Mouse (Mus musculus) fat pad, adult 2 months (tissue): ENCODE data around the gene Vezt.

Experiments
- DNase-seq: peaks from one replicate; pipeline ENCODE4 v3.0.0-alpha.2; 2011; ENCODE audit warnings: low read depth, low spot score; ENCODE audit errors: extremely low read depth

Gene Vezt

DNA sequence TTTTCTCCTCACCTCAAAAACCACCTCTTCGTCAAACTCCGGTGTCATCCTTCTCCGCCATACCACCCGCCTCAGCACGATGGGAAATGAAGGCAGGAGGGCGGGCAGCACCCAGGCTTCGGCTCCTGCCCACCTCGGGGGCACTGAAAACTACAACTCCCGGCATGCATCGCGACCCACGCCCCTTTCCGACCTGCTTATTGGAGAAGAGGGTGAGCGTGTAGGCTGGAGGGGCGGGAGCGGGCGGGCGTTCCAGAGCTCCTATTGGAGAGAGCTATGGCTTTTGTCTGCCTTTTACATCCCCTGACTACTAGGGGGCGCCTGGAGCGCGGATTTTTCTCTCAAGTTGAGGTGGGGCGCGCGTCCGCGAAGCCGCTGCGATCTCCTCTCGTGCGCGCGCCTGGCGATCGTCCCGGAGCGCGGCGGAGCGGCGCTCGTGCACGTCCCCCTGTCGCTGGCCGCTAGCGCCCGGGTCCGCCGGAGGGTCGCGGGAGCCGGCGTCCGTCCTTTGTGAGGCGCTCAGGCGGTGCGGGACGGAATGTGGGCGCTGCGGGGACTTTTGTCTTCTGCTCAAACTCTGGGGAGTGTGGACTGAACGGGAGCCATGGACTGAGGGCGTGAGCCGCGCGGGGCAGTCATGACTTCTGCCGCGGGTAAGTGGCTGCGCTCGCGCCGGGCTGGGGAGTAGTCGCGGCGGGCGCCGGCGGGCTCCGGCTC, at the start of gene Vezt, which contains the start of gene Fgd6:
TSS of gene Vezt (minus strand) at position 160 of the 717 bp plus-strand sequence.
TSS of gene Fgd6 (plus strand) at position 344 of the 717 bp plus-strand sequence.
- peak; percentile 88 for DNase-seq

DNA sequence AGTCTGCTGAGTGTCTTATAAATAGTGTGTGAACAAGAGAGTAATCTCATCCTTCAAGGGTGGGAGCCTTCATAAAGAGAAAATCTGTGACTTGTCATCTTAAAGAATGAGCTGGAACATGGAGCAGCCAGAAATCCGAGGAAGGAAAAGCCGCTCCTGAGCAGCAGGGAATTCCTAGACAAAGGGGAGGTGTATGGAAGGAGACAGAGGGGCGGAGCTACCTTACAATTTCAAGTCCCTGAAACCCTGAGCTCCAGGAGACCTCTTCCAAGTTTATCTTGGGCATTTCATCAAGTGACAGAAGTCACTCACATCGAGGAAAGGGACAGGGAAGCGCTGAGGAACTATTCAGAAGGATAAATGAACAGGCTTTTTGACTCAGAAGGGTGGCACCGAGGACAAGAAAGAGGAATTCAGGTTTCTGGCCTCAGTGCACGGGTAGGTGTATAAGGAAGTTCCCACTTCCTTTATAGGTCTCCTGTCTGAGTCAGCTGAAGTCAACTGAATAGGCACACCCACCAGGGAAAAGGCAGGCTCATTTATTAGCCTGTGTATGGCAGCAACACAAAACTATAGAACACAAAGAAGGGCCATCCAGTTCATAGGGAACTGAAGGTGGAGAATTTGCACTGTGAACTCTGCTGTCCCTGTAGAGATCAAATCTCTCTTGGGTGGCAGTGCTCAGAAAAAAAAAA, 46.6 kb upstream of the Vezt start:
- DNase-seq: no peak

DNA sequence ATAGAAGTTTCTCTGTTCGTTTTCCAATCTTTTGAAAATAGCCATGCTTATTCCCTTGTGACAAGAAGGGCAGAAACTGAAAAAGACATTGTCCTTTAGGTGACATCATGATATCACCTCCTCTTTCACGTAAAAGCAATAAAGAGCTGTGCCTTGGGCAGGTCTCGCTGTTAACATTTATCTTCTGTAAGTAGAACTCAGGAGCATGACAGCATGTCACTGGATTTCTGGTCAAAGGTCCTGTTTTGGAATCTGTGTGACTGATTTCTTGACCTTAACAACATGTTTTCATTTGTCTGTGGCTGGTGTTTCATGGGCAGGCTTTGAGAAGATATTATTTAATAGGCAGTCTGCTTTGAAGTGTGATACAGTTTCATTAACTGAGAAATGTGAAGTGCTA, 45.1 kb upstream of the Vezt start:
- no peak for DNase-seq

DNA sequence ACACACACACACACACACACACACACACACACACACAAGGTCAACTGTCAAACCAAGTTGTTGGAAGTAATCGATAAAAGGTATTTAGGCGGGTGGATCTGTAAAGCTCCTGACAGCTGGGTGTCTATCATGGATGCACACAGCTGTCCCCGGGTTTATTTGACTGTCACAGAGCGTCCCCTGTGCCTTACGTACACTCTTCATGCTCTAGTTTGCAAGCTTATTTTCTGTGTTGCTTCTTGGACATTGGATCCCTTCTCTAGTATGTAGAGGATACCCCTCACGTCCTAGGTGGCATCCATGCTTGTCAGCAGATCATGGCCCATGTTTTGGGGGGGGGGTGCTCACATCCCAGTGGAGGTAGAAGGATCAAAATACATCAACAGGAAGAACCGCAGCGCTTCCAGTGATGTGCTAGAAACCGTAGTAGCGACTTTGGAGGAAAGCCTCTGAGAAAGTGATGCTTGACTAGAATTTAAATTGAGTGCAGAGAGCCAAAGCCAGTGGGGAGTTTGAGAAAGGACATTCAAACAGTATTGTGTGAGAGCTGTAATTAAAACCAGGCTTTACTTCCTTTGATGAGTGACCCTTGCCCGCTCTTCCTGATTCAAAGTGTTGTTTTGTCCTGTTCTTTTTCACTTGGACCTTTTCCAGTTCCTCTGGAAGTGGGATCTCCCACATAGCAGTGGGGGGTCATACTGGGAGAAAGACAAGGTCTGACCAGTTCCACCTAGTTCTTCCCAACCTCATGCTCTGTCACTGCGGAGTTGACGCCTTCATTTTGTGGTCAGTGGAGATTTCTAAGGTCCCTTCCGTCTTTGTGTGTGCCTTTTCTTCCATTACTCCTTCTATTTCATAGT, 41.6 kb upstream of the Vezt start:
- no peak for DNase-seq

DNA sequence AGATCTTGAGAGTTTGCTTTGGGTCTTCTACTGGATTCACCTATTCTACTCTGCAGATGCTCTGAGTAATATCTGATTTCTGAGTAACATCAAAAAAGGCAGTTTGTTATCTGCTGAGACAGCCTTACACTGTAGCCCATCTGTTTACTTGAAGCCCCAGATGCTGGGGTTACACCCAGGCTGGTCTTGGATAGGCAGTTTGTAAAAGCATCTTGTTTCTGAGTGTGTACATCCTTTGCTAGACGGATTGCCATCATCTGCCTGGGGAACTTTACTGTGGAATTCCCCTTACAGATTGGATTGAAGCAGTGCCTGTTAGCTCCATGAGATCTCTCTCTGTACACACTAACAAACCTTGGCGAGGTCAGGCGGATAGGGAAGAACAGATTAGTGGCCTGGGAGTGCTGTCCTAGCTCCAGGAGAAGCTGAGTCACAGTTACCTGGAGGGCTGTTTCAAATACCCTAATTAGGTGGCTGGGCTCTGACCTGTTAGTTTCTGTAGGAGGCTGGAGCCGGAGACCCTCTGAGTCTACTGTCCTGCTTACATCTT, 37.4 kb upstream of the Vezt start:
- no peak for DNase-seq

DNA sequence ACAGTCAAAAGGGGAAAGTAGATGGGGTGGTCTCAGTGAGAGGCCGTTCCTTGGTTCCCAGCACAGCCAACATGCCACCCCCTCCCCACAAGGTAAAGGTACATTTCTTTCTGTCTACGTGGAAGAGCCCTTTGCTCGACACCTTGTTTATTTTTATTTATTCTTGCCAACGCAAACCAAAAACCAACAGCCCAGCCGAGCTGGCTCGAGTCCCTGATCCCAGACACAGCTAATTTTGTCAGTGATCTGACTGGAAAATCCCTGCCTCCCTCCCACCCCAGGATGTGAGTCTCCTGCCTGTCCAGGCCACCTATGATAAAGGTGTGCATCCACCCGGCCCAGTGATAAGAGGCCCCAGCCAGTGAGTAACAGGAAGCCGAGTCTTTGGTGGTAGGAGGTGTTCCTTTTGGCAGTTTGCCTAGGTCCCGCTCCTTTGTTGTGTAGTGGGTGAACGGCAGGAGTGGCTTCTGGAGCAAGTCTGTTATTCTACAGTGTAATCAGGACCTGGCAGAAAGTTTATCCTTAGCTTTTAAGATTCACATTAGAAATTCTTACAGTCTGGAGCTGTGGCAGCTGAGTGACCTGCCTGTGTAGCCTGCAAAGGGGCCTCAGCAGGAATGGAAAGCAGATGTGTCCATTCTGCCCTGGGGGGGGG, 36.8 kb upstream of the Vezt start:
- DNase-seq: no peak

DNA sequence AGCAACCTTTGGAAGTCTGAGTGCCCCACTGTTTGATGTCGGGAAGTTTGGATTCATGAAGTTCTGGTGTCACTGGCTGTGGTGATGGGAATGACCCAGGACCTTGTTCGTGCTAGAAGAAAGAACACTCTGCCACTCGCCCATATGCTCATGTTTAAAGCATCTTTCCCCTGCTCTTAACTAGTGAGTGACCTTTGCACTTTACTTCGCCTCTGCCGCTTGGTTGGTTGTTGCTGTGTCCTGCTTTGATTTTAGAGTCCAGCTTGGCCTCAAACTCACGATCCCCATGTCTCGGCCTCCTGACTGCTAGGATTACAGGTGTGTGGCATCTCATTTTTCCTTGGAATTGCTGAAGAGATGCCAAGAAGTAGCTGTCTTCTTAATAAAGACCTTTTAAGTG, 36.0 kb upstream of the Vezt start:
- DNase-seq: no peak

DNA sequence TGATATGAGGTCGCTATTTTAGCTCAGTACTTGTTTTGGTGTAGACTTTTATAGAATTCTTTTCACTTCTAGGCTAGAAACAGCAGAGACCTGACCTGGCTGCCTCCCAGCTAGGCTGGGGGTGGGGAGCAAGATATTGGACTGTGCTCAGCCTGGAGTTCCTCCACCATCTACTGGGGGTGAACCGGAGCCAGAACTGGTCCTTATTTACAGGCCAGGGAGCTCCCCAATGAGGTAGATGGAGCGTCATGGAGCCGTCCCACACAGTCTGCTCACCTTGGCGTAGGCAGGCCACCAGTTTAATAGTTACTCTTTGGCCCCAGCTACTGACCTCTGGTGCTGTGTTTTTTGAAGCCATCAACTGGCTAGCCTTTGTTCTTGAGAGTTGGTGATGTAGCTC, 33.1 kb upstream of the Vezt start:
- DNase-seq: no peak

DNA sequence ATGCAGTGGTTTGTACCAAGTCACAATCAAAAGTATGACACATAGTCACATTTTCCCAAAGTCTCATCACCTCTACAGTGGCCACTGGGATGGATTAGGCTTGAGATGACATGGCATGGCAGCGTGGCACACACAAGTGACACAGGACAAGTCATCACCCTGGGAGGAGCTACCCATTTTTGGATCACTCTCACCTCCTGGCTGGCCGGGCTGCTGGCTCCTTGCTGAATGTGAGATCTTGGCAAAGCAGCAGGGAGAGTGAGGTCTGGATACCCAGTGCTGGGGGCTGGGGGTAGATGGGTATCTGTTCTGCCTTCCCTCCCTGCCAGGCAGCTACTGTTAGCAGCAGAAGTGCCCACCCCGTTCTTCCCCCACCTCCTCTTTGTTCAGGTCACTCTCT, 31.3 kb upstream of the Vezt start:
- DNase-seq: no peak

DNA sequence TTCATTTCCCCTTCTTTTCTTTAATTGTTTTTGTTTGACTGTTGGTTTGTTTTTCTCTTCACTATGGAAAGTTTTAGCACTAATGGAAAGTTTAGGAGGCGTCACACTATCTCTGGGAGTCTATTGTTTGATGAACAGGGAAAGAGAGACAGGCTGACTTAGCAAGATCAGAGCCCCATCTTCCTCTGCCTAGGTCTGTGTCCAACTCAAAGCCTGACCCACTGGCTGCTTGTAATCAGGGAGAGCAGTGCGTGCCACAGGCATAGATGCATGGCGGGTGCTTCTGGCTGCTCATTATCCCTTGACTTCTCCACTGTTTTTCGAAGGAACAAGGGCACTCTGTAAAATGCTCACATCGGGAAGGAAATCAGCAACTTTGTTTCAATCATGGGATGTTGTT, 26.7 kb upstream of the Vezt start:
- DNase-seq: no peak

DNA sequence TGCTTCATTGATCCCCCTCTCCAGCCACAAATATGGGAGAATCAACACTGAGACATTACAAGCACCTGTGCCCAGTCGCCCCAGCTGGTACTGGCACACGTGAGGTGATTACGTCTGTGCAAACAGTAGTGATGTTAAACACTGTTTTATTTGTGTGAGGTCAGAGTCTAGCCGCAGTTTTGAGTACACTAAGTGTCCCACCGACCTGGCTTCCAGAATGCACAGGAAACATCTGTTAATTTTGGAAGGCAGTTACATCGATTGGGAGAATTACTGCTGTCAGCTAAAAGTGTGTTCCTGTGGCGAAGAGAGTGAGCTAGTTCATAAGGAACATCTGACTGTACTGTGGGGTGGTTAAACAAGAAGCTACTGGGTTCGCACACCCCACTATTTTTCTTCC, 24.6 kb upstream of the Vezt start:
- no peak for DNase-seq

DNA sequence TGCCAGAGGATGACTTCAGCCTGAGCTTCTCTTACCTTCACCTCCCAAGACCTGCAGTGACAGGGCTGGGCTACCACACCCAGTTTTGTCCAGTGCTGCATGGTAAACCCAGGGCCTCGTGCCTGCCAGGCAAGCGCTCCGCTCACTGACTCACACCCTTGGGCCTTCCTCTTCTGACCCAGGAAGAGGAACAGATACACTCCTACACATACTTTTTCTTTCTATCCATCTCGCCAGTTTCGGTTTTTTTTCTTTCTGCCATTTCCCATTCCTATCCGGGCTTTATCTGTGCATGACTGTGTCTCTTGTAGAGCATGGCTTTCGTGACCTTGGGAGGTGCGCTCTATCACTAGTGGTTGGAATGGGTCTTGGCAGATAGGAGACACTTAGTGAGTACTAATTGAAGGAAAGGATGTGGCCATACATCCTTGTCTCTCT, 24.0 kb upstream of the Vezt start:
- DNase-seq: no peak

DNA sequence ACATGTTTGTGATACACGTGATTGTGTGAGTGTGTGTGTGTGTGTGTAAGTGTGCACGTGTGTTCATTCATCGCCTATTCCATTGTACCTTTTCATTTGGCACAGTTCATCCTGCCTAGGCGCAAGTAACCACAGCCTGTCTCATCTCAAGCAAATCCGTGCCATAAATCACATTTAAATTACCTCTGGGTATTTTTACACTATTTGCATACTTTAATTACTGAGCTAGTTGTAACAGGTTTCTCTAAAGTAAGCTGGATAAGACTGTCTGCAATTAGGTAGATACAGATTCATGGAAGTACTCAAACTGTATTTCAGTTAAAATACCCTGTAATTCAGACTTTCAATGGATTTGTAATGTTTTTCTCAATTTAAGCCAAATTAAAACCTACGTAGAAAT, 20.9 kb upstream of the Vezt start:
- DNase-seq: peak; percentile 73

DNA sequence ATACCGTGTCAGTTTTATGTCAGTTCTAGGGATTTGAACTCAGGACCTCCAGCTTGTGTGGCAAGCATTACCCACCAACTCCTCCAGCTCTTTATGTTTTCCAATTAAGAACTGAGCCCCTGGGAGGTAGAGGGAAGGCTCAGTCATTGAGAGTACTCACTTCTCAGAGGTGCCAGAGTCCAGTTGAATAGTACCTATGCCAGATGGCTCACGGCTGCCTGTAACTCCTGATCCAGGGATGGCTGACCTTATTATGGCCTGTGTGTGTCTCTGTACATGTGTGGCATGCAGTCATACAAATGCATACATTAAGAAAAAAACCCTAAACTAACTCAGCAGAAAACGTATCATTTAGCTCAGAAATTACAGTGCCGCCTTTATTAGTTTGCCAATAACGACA, 15.1 kb upstream of the Vezt start:
- DNase-seq: no peak

DNA sequence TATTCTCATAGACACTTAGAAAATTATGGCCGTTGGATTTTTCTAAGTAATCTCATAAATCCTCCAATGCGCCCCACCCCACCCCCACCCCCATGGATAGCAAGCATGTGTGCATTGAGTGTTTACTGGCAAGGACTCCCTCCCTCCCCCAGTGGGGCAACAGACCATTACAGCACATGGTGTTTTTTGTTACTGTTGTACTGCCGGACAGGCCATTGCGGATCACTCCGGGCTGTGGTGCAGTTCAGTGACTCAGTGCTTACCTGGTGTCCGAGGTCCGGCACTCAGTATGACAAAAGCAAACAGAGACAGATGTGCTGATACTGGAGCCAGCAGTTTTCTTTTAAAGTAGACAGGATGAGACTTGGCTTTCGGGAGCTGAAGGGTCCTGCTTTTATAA, 13.5 kb upstream of the Vezt start:
- no peak for DNase-seq

DNA sequence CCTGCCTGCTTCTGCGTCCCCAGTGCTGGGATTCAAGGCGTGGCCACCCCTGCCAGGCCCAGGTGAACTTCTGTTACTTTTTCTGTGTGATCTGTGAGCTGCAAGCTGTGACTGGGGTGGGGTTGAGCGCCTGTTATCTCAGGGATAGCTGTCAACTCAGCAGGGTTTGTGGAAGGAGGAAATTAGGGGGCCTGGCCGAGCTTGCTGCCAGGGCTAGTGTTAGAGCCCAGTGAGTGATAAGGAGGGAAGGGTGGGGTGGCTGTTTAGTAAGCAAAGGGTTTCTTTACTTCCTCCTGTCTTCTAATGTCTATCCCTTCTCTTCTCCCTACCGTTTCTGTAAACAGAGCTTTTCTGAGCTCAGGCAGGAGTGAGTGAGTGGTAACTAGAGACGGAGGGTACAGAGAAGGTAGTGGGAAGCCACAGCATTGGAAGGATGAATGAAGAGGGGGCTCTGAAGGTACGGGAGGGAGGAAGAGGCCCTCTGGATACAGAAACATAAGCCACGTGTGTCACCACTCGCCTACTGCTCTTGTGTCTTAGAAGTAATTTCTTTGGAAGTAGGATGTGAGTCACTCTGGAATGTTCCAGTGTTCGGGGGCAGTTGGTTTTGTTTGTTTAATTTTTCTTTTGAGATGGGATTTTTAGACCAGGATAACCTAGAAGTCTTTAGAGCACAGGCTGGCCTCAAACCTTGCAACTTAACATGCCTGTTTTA, 12.4 kb upstream of the Vezt start:
- DNase-seq: no peak

DNA sequence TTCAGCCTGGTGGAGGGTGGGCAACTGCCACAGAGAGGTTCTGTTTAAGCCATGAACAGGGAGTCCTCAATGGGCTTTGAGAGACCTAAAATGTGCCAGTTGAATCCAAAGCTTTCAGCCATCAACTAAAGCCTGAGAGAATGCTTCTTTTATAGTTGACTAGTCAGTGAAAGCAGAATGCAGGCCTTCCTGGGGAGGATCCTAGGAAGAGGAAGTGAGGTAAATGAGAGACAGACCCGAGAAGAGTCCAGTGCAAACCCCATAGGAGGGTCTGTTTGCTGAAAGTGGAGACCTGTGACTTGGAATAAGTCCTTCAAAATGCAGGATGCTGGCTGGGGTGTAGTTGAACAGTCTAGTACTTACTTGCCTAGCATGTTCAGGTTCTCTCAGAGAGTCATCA, 11.4 kb upstream of the Vezt start:
- DNase-seq: no peak

DNA sequence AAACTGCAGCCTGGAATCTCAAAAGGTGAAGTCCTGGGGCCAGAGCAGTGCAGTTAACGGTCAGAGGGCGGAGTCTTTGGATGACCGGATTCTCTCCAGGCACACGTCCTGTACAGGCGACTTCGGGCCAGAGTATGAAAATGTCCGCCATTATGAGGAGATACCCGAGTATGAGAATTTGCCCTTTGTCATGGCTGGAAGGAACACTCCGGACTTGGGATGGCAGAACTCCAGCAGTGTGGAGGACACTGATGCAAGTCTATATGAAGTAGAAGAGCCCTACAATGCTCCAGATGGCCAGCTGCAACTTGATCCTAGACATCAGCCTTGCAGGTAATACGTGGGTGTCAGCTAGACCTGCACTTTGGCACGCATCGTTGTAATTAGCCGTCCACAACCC, 9.7 kb upstream of the Vezt start:
- DNase-seq: no peak

DNA sequence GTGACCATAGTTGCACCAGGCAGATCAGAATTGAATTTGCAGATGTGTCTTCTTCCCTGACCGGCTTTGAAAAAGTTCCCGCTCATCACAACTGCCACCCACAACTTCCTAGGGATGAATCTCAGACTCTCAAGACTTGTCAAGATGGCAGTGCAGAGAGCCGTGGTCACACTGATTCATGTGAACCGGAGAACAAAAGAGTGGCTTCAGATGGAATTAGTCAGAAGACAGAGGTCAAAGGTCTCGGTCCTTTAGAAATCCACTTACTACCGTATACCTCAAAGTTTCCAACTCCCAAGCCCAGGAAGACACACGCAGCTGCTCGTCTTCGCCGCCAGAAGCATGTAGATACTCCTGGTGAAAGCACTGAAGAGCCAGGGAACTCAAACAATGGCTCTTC, 8.3 kb upstream of the Vezt start:
- DNase-seq: no peak
